Mouse (Mus musculus) ES-E14 (cell line): ENCODE data around the gene Notch1.

Experiments used
- ZC3H11A ChIP-seq: IDR thresholded peaks from 2 replicates; pipeline ENCODE4 v1.6.1; 2012; ENCODE audit warnings: low read depth, mild to moderate bottlenecking, inconsistent platforms, low read length, borderline replicate concordance
- ZNF384 ChIP-seq: IDR thresholded peaks from 2 replicates; pipeline ENCODE4 v1.6.1; 2012; ENCODE audit warnings: low read depth, low read length, inconsistent platforms

DNA sequence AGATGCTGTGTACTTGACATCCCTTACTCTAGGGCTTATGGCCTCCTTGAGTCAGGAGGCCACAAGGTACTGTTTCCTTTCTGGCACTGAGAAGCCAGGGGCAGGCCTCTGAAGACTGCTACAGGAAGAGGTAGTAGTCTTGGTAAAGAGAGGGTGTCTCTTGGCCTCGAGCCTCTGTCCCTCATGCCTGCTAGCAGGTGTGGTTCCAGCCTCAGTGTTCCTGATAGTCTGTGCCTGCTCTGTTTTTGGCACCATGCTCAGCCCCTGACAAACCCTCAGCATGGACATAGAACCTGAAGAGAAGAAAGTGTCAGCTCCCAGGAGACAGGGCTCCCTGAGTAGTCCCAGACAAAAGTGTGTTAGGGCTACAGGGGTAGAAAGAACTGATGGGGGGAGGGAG, 69.0 kb downstream of the Notch1 start:
- no peak for TF ChIP-seq ZNF384
- TF ChIP-seq ZC3H11A: no peak
